Mouse (Mus musculus): ENCODE data around the gene Tbcd.

The Tbcd gene

DNA sequence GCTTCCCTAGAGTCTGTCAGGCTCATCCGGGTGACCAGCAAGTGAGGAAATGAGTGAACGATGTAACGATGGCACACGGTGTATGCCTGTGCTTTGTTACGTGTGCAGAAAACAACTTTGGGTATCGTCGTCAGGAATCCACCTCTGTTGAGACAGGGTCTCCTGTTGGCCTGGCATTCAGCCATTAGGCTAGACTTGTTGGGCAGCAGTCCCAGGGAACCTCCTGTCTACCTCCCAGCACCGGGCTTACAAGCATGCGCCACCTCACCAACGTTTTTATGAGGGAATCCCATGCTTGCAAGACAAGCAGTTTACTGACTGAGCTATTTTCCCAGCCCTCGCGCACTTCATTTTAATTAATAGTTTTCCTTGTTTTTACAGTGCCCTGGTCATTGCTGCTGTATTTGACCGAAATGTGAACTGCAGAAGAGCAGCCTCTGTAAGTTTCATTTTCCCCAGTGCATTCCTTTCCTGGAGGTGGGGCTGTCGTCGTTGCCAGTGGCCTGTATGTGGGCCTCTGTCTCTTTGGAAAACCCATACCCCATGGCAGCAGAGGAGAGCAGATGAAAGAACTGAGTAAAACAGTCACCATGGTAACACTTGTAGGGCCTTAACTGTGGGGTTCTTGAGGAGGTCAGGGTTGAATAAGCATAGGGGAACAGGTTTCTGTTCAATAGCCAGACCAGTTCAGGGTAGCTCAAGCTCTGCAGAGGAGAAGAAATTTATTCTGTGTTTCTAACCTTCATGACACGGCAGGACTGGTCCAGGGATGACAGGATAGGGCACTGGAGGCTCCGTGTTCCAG, 98.3 kb downstream of the Tbcd start:
- no peaks in the 10 kb centered on the region for H3K27me3 ChIP-seq (ENCODE audit: insufficient read depth, low read length)
- peaks cover 16% of the 10 kb centered on the region for H3K36me3 ChIP-seq (ENCODE audit: insufficient read depth, low read length)
- peaks cover under 1% of the 10 kb centered on the region for H3K4me1 ChIP-seq (replicated peaks; ENCODE audit: low read depth, low read length)
- H3K4me3 ChIP-seq (replicated peaks; ENCODE audit: low read length): no peak overlapping the region
- no peak for TF ChIP-seq POU5F1 (IDR thresholded peaks at IDR 0.05; ENCODE audit: borderline replicate concordance, low read length)
- no peak for TF ChIP-seq NANOG (IDR thresholded peaks at IDR 0.05; ENCODE audit: borderline replicate concordance, low read length)
- TF ChIP-seq CTCF (conservative IDR thresholded peaks at IDR 0.05; ENCODE audit: low read length): no peak
- H3K9me3 ChIP-seq (ENCODE audit: low read length): no peaks in the 10 kb centered on the region

DNA sequence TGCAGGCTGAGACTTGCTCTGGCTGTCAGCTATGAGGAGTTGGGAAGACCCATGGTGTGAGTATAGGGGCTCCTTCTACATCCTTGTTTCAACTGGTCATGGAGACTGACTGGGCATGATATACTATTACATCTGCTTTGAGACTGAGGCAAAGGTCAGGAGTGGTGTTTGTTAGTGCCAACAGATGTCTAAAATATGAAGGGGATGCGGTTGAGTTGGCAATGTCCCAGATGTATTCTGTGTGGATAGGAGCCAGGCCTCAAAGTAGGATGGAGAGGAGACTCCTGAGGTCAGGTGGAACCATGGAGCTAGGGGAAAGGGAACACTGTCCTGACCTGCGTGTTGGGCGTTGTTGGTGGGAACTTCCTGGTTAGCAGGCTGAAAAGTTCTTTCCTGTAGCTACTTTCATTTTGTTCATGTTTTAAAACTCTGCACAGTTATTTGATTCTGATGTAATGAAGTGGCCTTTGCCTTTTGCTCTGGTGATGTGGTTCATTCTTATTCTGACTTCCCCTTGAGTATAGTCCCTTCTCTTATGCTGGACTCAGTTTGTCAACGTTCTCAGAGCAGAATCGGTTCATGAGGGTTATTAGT, 99.6 kb downstream of the Tbcd start:
- H3K4me3 ChIP-seq (replicated peaks; ENCODE audit: low read length): no peak overlapping the region
- no peaks in the 10 kb centered on the region for H3K27me3 ChIP-seq (ENCODE audit: insufficient read depth, low read length)
- no peaks in the 10 kb centered on the region for H3K4me1 ChIP-seq (replicated peaks; ENCODE audit: low read depth, low read length)
- H3K9me3 ChIP-seq (ENCODE audit: low read length): no peaks in the 10 kb centered on the region
- TF ChIP-seq POU5F1 (IDR thresholded peaks at IDR 0.05; ENCODE audit: borderline replicate concordance, low read length): no peak
- no peak for TF ChIP-seq CTCF (conservative IDR thresholded peaks at IDR 0.05; ENCODE audit: low read length)
- no peak for TF ChIP-seq NANOG (IDR thresholded peaks at IDR 0.05; ENCODE audit: borderline replicate concordance, low read length)
- peaks cover 16% of the 10 kb centered on the region for H3K36me3 ChIP-seq (ENCODE audit: insufficient read depth, low read length)

DNA sequence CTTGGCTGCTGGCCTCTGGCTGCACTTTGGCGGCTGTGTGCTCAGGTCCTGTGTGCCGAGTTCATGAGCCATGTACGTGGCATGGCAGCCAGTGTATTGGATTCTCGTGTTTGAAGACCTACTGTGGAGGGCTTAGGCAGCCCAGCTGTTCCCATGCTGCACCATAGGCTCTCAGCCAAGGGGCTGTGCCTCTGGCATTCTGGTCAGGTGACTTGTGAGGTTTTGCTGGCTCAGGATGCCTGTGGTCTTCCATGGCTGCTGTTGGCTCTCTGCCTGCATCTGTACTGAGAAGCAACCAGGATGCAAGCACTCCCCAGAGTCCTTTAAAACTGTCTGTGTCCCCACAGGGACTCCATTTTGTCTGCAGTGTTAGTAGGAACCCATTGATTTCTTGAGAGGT, 100.4 kb downstream of the Tbcd start:
- H3K4me3 ChIP-seq (replicated peaks; ENCODE audit: low read length): no peak overlapping the region
- no peaks in the 10 kb centered on the region for H3K9me3 ChIP-seq (ENCODE audit: low read length)
- TF ChIP-seq POU5F1 (IDR thresholded peaks at IDR 0.05; ENCODE audit: borderline replicate concordance, low read length): no peak
- TF ChIP-seq CTCF (conservative IDR thresholded peaks at IDR 0.05; ENCODE audit: low read length): no peak
- TF ChIP-seq NANOG (IDR thresholded peaks at IDR 0.05; ENCODE audit: borderline replicate concordance, low read length): no peak
- no peaks in the 10 kb centered on the region for H3K4me1 ChIP-seq (replicated peaks; ENCODE audit: low read depth, low read length)
- peaks cover 16% of the 10 kb centered on the region for H3K36me3 ChIP-seq (ENCODE audit: insufficient read depth, low read length)
- H3K27me3 ChIP-seq (ENCODE audit: insufficient read depth, low read length): no peaks in the 10 kb centered on the region

DNA sequence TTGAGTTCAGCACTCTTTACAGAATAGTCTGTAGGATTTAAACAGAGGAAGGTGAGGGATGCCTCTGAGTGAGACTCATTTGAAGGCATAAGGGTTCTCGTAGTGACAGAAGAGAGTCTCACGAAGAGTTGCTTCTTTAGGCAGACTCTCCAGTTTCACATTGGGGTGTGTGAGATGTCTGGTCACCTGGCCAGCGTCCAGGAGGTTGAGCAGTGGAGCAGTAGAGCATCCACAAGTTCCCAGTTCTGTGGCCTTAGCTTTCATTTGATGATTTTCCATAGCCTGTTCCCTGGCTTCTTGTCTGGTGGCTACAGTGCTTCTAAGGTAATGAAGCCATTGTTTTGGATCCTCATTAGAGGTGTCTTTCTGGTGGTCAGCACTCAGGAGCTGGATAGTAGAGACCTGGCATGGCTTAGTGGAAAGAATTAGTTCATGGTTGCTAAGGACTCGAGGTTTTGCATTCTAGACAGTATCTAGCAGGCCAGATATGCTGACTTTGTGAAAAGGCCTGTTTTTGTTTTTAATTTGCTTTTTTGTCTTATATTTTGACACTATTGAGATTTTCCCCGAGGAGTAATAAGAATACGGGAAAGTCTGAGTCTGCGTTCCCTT, 101.2 kb downstream of the Tbcd start:
- H3K27me3 ChIP-seq (ENCODE audit: insufficient read depth, low read length): no peaks in the 10 kb centered on the region
- no peak for TF ChIP-seq POU5F1 (IDR thresholded peaks at IDR 0.05; ENCODE audit: borderline replicate concordance, low read length)
- TF ChIP-seq CTCF (conservative IDR thresholded peaks at IDR 0.05; ENCODE audit: low read length): no peak
- TF ChIP-seq NANOG (IDR thresholded peaks at IDR 0.05; ENCODE audit: borderline replicate concordance, low read length): no peak
- peaks cover 17% of the 10 kb centered on the region for H3K36me3 ChIP-seq (ENCODE audit: insufficient read depth, low read length)
- no peaks in the 10 kb centered on the region for H3K9me3 ChIP-seq (ENCODE audit: low read length)
- peaks cover 5% of the 10 kb centered on the region for H3K4me1 ChIP-seq (replicated peaks; ENCODE audit: low read depth, low read length)
- no peak overlapping the region for H3K4me3 ChIP-seq (replicated peaks; ENCODE audit: low read length)

DNA sequence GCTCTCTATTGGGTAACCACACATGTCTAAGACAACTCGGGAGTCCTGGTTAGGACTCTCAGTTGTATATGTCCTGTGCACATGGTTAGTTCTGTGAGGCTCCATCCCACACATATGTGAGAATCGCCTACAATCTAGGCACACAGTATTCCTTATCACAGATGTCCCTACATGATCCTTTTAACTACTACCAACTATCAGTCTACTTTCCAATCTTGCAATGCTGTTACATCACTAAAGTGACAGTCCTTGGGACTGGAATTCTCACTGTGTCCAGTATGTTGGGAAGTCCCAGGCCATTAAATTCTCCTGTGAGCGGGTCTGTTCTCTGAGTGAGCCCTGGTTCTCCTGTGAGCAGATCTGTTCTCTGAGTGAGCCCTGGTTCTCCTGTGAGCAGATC, 101.7 kb downstream of the Tbcd start:
- peaks cover 9% of the 10 kb centered on the region for H3K4me1 ChIP-seq (replicated peaks; ENCODE audit: low read depth, low read length)
- no peak for TF ChIP-seq POU5F1 (IDR thresholded peaks at IDR 0.05; ENCODE audit: borderline replicate concordance, low read length)
- no peak for TF ChIP-seq CTCF (conservative IDR thresholded peaks at IDR 0.05; ENCODE audit: low read length)
- TF ChIP-seq NANOG (IDR thresholded peaks at IDR 0.05; ENCODE audit: borderline replicate concordance, low read length): no peak
- peaks cover 21% of the 10 kb centered on the region for H3K36me3 ChIP-seq (ENCODE audit: insufficient read depth, low read length)
- no peak overlapping the region for H3K4me3 ChIP-seq (replicated peaks; ENCODE audit: low read length)
- no peaks in the 10 kb centered on the region for H3K27me3 ChIP-seq (ENCODE audit: insufficient read depth, low read length)
- no peaks in the 10 kb centered on the region for H3K9me3 ChIP-seq (ENCODE audit: low read length)

DNA sequence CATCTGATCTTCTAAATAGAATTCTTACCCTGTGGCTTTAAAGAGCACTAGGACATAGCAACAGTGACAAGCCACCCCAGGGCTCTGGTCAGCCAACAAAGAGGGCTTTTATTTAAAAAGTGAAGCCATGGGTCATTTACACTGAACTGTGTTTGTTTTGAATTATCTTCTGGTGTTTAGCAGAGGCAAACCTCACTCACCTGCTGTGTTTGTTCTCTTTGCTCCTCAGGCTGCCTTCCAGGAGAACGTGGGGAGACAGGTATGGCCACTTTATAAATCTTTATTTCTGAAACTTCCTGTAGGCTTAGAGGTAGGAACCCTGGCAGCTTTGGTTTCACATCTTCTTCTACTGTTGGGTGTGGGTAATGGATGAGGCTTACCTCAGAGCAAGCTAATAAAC, 105.0 kb downstream of the Tbcd start:
- H3K9me3 ChIP-seq (ENCODE audit: low read length): no peaks in the 10 kb centered on the region
- TF ChIP-seq CTCF (conservative IDR thresholded peaks at IDR 0.05; ENCODE audit: low read length) (no peak), POU5F1 (IDR thresholded peaks at IDR 0.05; ENCODE audit: borderline replicate concordance, low read length) (no peak), NANOG (IDR thresholded peaks at IDR 0.05; ENCODE audit: borderline replicate concordance, low read length) (no peak)
- peaks cover 5% of the 10 kb centered on the region; the same call in 1 of the 2 replicates for H3K36me3 ChIP-seq (ENCODE audit: insufficient read depth, low read length)
- no peaks in the 10 kb centered on the region for H3K27me3 ChIP-seq (ENCODE audit: insufficient read depth, low read length)
- H3K4me3 ChIP-seq (replicated peaks; ENCODE audit: low read length): no peak overlapping the region
- H3K4me1 ChIP-seq (replicated peaks; ENCODE audit: low read depth, low read length): peaks cover 9% of the 10 kb centered on the region

DNA sequence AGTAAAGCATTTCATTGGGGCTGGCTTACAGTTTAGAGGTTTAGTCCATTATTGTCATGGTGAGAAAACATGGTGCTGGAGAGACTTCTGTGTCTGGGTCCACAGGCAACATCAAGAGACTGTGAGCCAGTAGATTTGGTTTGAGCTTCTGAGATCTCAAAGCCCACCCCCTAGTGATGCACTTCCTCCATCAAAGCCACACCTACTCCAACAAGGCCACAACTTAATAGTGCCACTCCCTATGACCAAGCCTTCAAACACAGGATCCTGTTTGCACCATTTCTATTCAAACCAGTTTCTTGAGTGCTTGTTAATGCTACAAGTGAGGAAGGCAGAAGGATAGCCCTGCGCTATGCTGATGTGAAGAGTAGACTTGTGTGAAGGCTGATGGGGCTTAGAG, 106.2 kb downstream of the Tbcd start:
- Histone ChIP-seq H3K4me1 (replicated peaks; ENCODE audit: low read depth, low read length) (peaks cover 9% of the 10 kb centered on the region), H3K9me3 (ENCODE audit: low read length) (no peaks in the 10 kb centered on the region)

DNA sequence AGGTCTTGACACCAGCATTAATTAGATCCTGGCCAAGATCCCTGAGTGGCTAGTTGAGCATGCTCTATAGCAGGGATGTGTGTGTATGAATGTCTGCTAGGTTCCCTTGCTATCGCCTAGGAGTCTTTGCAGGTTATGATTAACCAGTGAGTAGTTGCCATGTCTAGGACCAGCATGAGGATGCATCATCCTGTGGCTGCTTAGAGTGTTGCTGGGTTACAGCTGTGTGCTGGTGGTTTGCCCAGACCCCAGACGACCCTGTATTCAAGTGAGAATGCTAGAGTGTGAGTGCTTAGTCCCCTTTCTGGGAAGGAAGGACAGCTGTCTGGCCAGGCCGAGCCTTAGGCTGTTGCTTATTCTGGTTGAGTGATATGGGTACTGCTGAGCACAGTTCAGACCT, 106.8 kb downstream of the Tbcd start:
- Histone ChIP-seq H3K27me3 (ENCODE audit: insufficient read depth, low read length) (no peaks in the 10 kb centered on the region), H3K4me3 (replicated peaks; ENCODE audit: low read length) (no peak overlapping the region), H3K4me1 (replicated peaks; ENCODE audit: low read depth, low read length) (peaks cover 9% of the 10 kb centered on the region), H3K36me3 (ENCODE audit: insufficient read depth, low read length) (peaks cover 5% of the 10 kb centered on the region; the same call in 1 of the 2 replicates), H3K9me3 (ENCODE audit: low read length) (no peaks in the 10 kb centered on the region)
- TF ChIP-seq CTCF (conservative IDR thresholded peaks at IDR 0.05; ENCODE audit: low read length) (no peak), NANOG (IDR thresholded peaks at IDR 0.05; ENCODE audit: borderline replicate concordance, low read length) (no peak), POU5F1 (IDR thresholded peaks at IDR 0.05; ENCODE audit: borderline replicate concordance, low read length) (no peak)

More for the DNA sequence above, 106.2 kb downstream of the Tbcd start:
- Histone ChIP-seq H3K4me3 (replicated peaks; ENCODE audit: low read length) (no peak overlapping the region), H3K27me3 (ENCODE audit: insufficient read depth, low read length) (no peaks in the 10 kb centered on the region), H3K36me3 (ENCODE audit: insufficient read depth, low read length) (peaks cover 5% of the 10 kb centered on the region; the same call in 1 of the 2 replicates)
- TF ChIP-seq POU5F1 (IDR thresholded peaks at IDR 0.05; ENCODE audit: borderline replicate concordance, low read length) (no peak), CTCF (conservative IDR thresholded peaks at IDR 0.05; ENCODE audit: low read length) (no peak), NANOG (IDR thresholded peaks at IDR 0.05; ENCODE audit: borderline replicate concordance, low read length) (no peak)
